Mouse (Mus musculus) embryo, embryonic 9.5 days (tissue): ENCODE data around the gene Ppp2r3c.
"Not testable (repeated sequence)": the region's sequence is repeated elsewhere in the genome, so short reads cannot be mapped to it uniquely, and the experiment has no call there.

ENCODE experiments used
- DNase-seq: peaks from one replicate; pipeline ENCODE4 v3.0.0-alpha.2; 2017; ENCODE audit errors: extremely low spot score

The Ppp2r3c gene

GRCm38 (mm10) chr12:55272243-55272642 is 30.6 kb downstream of the Ppp2r3c start:
- no peak for DNase-seq

- DNase-seq = not testable (repeated sequence)
Observed at GRCm38 (mm10) chr12:55263385-55263784, 39.4 kb downstream of the Ppp2r3c start.

- DNase-seq = not testable (repeated sequence)
Observed at GRCm38 (mm10) chr12:55261950-55262349, 40.8 kb downstream of the Ppp2r3c start.

- not testable (repeated sequence) for DNase-seq
Observed at GRCm38 (mm10) chr12:55242243-55242642, 60.6 kb downstream of the Ppp2r3c start.

- DNase-seq = not testable (repeated sequence)
Observed at GRCm38 (mm10) chr12:55230520-55230861, 72.3 kb downstream of the Ppp2r3c start.

- not testable (repeated sequence) for DNase-seq
Observed at GRCm38 (mm10) chr12:55229626-55230519, 72.9 kb downstream of the Ppp2r3c start, which contains the start of gene Srp54c. Gene Srp54c (plus strand): TSS chr12:55230168.
